Mouse (Mus musculus) neural tube, embryonic 11.5 days (tissue): Measurements from ENCODE around the gene Prdx1. TPM values are rescaled to one million over a fixed set of nuclear protein-coding genes. Genes with fewer than 3 reads are reported as not detected.

Experiments
- ATAC-seq: fragments of 200-750 bp; cut with Nextera tagmentation; 2 replicates; pipeline ENCODE4 v1.8.0; 2017; ENCODE audit warnings: moderate number of reproducible peaks, mild to moderate bottlenecking, moderate TSS enrichment, moderate library complexity; ENCODE audit not compliant: insufficient read depth, low FRiP score, low TSS enrichment
- DNase-seq: peaks from one replicate; pipeline ENCODE4 v3.0.0-alpha.2; 2015; ENCODE audit warnings: low spot score
- H3K27ac ChIP-seq: fragments of 300-500 bp; sonication (generic); 2 replicates; pipeline ENCODE4 v1.5.1; 2014; ENCODE audit warnings: low read depth, mild to moderate bottlenecking, low read length
- H3K27me3 ChIP-seq: fragments of 300-500 bp; sonication (generic); 2 replicates; pipeline ENCODE4 v1.6.1; 2014; ENCODE audit warnings: mild to moderate bottlenecking, low read length, mixed read lengths; ENCODE audit not compliant: control insufficient read depth, insufficient read depth
- H3K36me3 ChIP-seq: fragments of 300-500 bp; sonication (generic); 2 replicates; pipeline ENCODE4 v1.6.1; 2014; ENCODE audit warnings: mild to moderate bottlenecking, low read length, moderate library complexity, mixed read lengths; ENCODE audit not compliant: control insufficient read depth, insufficient read depth
- H3K4me1 ChIP-seq: fragments of 300-500 bp; sonication (generic); 2 replicates; pipeline ENCODE4 v1.6.1; 2014; ENCODE audit warnings: low read length, mixed read lengths; ENCODE audit not compliant: control insufficient read depth, insufficient read depth
- H3K4me2 ChIP-seq: fragments of 300-500 bp; sonication (generic); 2 replicates; pipeline ENCODE4 v1.6.1; 2014; ENCODE audit warnings: low read depth, mild to moderate bottlenecking, moderate library complexity
- H3K4me3 ChIP-seq: fragments of 300-500 bp; sonication (generic); 2 replicates; pipeline ENCODE4 v1.5.1; 2014; ENCODE audit warnings: low read depth, low read length
- H3K9ac ChIP-seq: fragments of 300-500 bp; sonication (generic); 2 replicates; pipeline ENCODE4 v1.6.1; 2014; ENCODE audit warnings: mild to moderate bottlenecking, low read length
- H3K9me3 ChIP-seq: fragments of 300-500 bp; sonication (generic); 2 replicates; pipeline ENCODE4 v1.6.1; 2016; ENCODE audit warnings: low read length; ENCODE audit not compliant: control insufficient read depth
- WGBS: fragments of 180-500 bp; shearing (Covaris S2); extraction: QIAGEN DNeasy Blood & Tissue Kit; methylation state at CpG from one replicate; pipeline ENCODE4 v1.1.7; 2014; 5-methylcytosine and 5-hydroxymethylcytosine counted together
- polyA plus RNA-seq: library from polyadenylated mRNA; unstranded; fragments of >200 nt; fragmentation: Nextera tagmentation; extraction: Ambion mirVana; gene quantifications from 2 replicates; pipeline ENCODE4 v1.2.1, GENCODE M21; 2014

Gene Prdx1
- 902 and 917 TPM in 2 replicates for polyA plus RNA-seq

DNA sequence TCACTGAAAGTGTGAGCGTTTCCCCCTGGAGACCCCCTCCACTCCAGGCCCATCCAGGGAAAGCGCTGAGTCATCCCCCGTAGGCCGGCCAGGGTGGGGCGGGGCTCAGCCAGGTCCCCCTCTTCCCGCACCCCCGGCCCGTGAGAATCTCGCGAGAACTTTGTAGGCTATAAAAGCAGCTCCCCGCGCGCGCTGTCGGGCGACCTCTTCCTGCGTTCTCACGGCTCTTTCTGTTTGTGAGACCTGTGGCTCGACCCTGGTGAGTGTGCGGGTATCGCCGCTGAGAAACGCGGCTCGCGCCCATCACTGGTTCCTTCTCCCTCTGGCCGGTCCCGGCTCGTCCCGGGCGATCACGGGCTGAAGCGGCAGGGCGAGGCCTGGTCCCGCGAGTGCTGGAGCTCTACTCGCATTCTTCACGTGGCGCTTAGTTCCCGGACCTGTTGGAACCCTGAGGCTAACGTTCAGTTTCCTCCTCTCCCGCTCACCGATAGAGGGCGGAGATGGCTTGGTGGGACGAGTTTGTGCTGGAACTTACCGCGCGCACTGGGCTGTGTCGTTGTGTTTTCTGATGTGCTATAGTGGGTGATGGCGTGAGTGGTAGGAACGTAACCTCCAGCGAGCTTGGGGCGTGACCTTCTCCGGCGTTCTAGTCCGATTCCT lies at the start of gene Prdx1:
TSS of gene Prdx1 (plus strand) at position 143 of the 660 bp plus-strand sequence.
- Histone ChIP-seq H3K27me3 (no peaks in the 10 kb centered on the region), H3K9ac (peak within 1 kb of the TSS; percentile 73), H3K9me3 (no peaks in the 10 kb centered on the region), H3K27ac (peak within 1 kb of the TSS; percentile 81), H3K4me3 (peak within 1 kb of the TSS; percentile 47), H3K4me2 (peak within 1 kb of the TSS; percentile 60), H3K4me1 (peaks cover 8% of the 10 kb centered on the region), H3K36me3 (0 out of 2 replicates have a peak, but pooled peaks cover 2% of the 10 kb centered on the region)
- ATAC-seq: peak; percentile 96
- WGBS: under 1% methylated on average over 56 of the region's 56 CpGs
- peak; percentile 95 for DNase-seq

DNA sequence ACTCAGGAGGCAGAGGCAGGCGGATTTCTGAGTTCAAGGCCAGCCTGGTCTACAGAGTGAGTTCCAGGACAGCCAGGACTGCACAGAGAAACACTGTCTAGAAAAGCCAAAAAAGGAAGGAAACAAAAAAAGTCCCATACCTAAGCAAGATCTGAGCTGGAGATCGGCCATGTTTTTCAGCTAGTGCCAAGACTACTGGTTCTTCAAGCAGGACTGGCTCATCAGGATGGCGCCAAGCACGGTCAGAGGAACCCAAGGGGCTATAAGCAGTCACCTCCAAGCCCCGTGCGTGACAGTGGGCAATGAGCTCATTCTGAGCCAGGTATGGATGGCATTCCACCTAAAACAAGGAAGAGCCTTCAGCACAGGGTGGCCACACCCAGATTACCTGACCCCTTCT lies 46.5 kb upstream of the Prdx1 start:
- no peak overlapping the region for H3K9ac ChIP-seq
- no peaks in the 10 kb centered on the region for H3K27me3 ChIP-seq
- H3K9me3 ChIP-seq: no peaks in the 10 kb centered on the region
- H3K4me3 ChIP-seq: no peak overlapping the region
- ATAC-seq (no peak), DNase-seq (no peak)
- 95% methylated on average over 6 of the region's 6 CpGs for WGBS
- no peak overlapping the region for H3K4me2 ChIP-seq
- H3K27ac ChIP-seq: no peak overlapping the region
- H3K36me3 ChIP-seq: peaks cover 43% of the 10 kb centered on the region
- no peaks in the 10 kb centered on the region for H3K4me1 ChIP-seq

DNA sequence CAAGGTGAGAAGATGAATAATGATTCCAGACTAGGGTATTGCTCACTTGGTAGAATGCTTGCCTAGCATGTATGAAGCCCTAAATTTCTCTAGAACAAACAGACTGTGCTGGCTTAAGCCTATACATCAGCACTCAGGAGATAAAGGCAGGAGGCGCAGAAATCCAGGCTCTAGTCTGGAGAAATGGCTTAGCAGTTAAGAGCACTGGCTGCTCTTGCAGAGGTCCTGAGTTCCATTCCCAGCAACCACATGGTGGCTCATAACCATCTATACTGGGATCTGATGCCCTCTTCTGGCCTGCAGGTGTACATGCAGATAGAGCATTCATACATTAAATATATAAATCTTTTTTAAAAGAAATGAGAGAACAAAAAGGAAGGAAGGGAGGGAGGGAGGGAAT lies 43.3 kb upstream of the Prdx1 start:
- H3K9ac ChIP-seq: no peak overlapping the region
- 96% methylated on average over 1 of the region's 1 CpGs for WGBS
- H3K4me1 ChIP-seq: peaks cover 3% of the 10 kb centered on the region
- no peak overlapping the region for H3K4me2 ChIP-seq
- H3K27ac ChIP-seq: no peak overlapping the region
- no peak for DNase-seq
- no peaks in the 10 kb centered on the region for H3K9me3 ChIP-seq
- no peaks in the 10 kb centered on the region for H3K27me3 ChIP-seq
- no peak for ATAC-seq
- H3K36me3 ChIP-seq: peaks cover 33% of the 10 kb centered on the region
- no peak overlapping the region for H3K4me3 ChIP-seq

DNA sequence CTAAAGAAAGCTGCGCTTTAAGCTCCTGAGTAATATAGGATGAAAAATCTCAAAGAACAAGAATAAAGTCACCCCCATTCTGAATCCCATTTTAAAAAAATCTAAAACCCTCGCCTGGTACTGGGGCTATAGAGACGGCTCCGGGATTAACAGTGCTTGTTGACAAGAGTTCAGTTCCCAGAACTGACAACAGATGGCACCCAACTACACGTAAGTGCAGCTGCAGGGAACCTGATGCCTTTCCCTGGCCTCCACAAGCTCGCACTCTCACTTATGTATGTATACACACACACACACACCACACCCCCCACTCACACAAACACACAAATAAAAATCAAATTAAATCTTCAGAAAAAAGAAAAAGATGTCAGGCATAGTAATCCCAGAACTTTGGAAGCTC lies 41.0 kb upstream of the Prdx1 start:
- H3K4me3 ChIP-seq: no peak overlapping the region
- peaks cover 9% of the 10 kb centered on the region for H3K4me1 ChIP-seq
- 70% methylated on average over 6 of the region's 6 CpGs for WGBS
- H3K9me3 ChIP-seq: no peaks in the 10 kb centered on the region
- H3K27me3 ChIP-seq: no peaks in the 10 kb centered on the region
- peaks cover 20% of the 10 kb centered on the region for H3K36me3 ChIP-seq
- no peak overlapping the region for H3K4me2 ChIP-seq
- DNase-seq: no peak
- no peak overlapping the region for H3K9ac ChIP-seq
- ATAC-seq: no peak
- no peak overlapping the region for H3K27ac ChIP-seq

DNA sequence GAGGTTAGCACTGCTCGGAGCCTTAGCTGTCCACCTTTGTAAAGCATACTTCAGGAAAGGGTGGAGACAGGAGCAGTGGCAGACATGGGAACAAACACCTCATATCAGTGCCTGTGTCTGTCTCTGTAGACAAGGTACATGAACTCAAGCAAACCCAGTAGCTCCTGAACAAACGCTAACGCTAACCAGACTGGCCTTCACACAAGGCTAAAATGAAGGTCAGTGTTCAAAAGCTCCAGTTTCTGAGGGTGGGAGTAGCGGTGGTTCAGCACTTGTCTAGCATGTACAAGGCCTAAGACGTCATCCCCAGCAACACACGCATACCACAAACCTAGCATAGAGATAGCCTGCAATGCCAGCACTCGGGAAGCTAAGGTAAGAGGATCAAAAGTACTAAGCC lies 39.7 kb upstream of the Prdx1 start:
- Histone ChIP-seq H3K27me3 (no peaks in the 10 kb centered on the region), H3K9me3 (no peaks in the 10 kb centered on the region), H3K4me2 (no peak overlapping the region), H3K9ac (no peak overlapping the region), H3K36me3 (peaks cover 12% of the 10 kb centered on the region), H3K27ac (no peak overlapping the region), H3K4me1 (peaks cover 13% of the 10 kb centered on the region), H3K4me3 (no peak overlapping the region)
- DNase-seq: no peak
- ATAC-seq: no peak
- WGBS: 91% methylated on average over 7 of the region's 7 CpGs

DNA sequence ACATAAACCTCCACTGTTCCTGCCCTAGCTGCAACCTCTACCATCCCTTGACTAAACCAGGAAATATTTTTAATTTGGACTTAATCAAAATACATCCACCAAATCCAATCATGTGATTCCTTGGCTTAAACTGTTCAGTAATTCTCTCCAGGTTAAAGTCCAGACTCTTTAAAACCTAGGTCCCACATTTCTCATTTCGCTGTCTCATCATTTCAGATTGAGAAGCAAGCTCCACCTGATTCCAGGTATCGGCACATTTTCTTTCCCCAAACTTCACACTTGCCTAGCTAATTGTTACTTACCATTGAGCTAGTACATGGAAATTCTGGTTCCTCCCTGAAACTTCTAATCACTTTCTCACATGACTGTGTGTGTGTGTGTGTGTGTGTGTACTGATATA lies 35.9 kb upstream of the Prdx1 start:
- ATAC-seq (no peak), DNase-seq (no peak)
- 97% methylated on average over 2 of the region's 2 CpGs for WGBS
- H3K4me1 ChIP-seq: peaks cover 13% of the 10 kb centered on the region
- H3K27ac ChIP-seq: no peak overlapping the region
- H3K9me3 ChIP-seq: no peaks in the 10 kb centered on the region
- no peak overlapping the region for H3K4me3 ChIP-seq
- no peaks in the 10 kb centered on the region for H3K36me3 ChIP-seq
- H3K9ac ChIP-seq: no peak overlapping the region
- H3K4me2 ChIP-seq: peak overlapping the region; percentile 88
- no peaks in the 10 kb centered on the region for H3K27me3 ChIP-seq

DNA sequence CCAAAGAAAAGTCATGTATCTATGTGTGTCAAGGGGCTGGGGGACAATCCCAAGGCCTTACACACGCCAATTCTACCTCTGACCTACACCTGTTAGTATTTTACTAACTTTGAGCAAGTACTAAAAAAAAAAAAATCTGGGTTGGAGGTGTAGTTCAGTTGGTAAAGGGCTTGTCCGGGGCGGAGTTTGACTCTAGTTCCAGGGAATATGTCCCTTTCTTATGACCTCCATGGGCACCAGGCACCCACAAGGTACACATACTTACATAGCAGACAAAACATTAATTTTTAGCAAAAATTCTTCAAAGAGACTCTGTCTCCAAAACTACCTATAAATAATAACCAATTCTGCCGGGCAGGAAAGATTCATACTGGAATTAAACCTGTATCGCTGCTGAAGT lies 35.0 kb upstream of the Prdx1 start:
- ATAC-seq: no peak
- 50% methylated on average over 5 of the region's 5 CpGs for WGBS
- H3K9me3 ChIP-seq: no peaks in the 10 kb centered on the region
- peak overlapping the region; percentile 88 for H3K4me2 ChIP-seq
- no peak overlapping the region for H3K27ac ChIP-seq
- peak overlapping the region; percentile 96 for H3K9ac ChIP-seq
- no peaks in the 10 kb centered on the region for H3K36me3 ChIP-seq
- no peaks in the 10 kb centered on the region for H3K27me3 ChIP-seq
- DNase-seq: no peak
- H3K4me1 ChIP-seq: peaks cover 13% of the 10 kb centered on the region
- H3K4me3 ChIP-seq: peak overlapping the region; percentile 94

DNA sequence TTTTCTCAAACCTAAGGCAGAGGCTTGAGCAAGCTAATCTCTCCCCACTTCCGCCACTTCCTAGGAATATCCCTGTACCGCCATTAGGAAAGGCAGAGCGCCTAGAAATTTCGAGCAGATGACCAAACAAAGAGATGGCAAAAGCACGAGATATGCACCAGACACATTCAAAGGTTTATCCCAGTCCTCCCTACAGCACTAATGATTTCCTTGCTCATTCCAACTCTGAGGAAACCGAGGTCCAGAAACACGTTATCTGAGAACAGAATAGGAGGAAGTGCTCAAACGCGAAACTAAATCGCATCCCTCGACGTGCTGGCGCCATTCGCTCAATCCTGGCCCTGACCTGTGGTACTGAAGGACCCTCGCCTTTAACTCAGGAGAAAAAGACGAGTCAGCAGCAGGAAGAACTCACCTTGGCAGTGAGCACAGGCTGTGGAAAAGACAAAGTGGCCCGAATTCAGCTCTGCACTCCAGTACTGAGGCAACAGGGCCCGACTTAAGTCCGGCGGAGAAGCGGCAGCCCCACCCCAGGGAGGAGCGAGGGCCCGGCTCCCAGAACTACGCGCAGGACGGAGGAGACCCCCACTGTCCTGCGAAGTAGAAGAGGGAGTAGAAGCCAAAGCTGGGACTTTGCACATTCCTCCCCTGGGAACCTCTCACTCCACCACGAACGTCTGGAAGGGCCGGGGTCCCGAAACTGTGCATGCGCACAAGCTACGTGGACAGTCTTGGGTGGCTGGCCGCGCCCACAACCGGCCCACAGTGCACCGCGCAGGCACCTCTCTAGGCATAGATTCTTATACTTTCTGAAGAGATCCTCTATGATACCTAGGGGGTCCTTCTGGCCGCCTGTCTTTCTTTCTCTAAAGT lies 34.2 kb upstream of the Prdx1 start, which contains the start of gene Akr1a1:
TSS of gene Akr1a1 (minus strand) at position 757 of the 873 bp plus-strand sequence.
- no peaks in the 10 kb centered on the region for H3K9me3 ChIP-seq
- ATAC-seq: peak; percentile 98
- peak; percentile 95 for DNase-seq
- H3K4me3 ChIP-seq: peak within 1 kb of the TSS; percentile 94
- H3K4me2 ChIP-seq: peak within 1 kb of the TSS; percentile 88
- under 1% methylated on average over 39 of the region's 39 CpGs for WGBS
- H3K9ac ChIP-seq: peak within 1 kb of the TSS; percentile 96
- peaks cover 13% of the 10 kb centered on the region for H3K4me1 ChIP-seq
- peak within 1 kb of the TSS; percentile 77 for H3K27ac ChIP-seq
- H3K36me3 ChIP-seq: no peaks in the 10 kb centered on the region
- no peaks in the 10 kb centered on the region for H3K27me3 ChIP-seq
